Mouse (Mus musculus) G1E-ER4 (cell line): ENCODE results near the gene Luc7l2. TPM values are rescaled to one million over a fixed set of nuclear protein-coding genes. Genes with fewer than 3 reads are reported as not detected.

Source experiments
- GATA1 ChIP-seq: IDR thresholded peaks from one replicate; pipeline ENCODE4 v1.8.0; 2012; ENCODE audit warnings: low read length, inconsistent platforms
- polyA plus RNA-seq: library from polyadenylated mRNA; stranded (reverse); fragments of >175 nt; gene quantifications from 2 replicates; pipeline ENCODE4 v1.2.3, GENCODE M21; 2012

Gene Luc7l2
- polyA plus RNA-seq, 1 experiment: 109 TPM

- TF ChIP-seq GATA1: no peak
Observed at GRCm38 (mm10) chr6:38635941-38636851, 85.1 kb downstream of the Luc7l2 start.

GRCm38 (mm10) chr6:38636852-38637618 is 85.9 kb downstream of the Luc7l2 start, which contains the start of gene Klrg2:
TSS of gene Klrg2 (minus strand) at chr6:38637242.
- TF ChIP-seq GATA1: no peak

GRCm38 (mm10) chr6:38640401-38640800 is 89.3 kb downstream of the Luc7l2 start:
- no peak for TF ChIP-seq GATA1

- TF ChIP-seq GATA1: no peak
Observed at GRCm38 (mm10) chr6:38641228-38641627, 90.1 kb downstream of the Luc7l2 start.

GRCm38 (mm10) chr6:38641645-38642044 is 90.5 kb downstream of the Luc7l2 start:
- TF ChIP-seq GATA1: no peak

- TF ChIP-seq GATA1: no peak
Observed at GRCm38 (mm10) chr6:38642593-38642992, 91.5 kb downstream of the Luc7l2 start.

GRCm38 (mm10) chr6:38643039-38643438 is 91.9 kb downstream of the Luc7l2 start:
- TF ChIP-seq GATA1: no peak

- TF ChIP-seq GATA1: no peak
Observed at GRCm38 (mm10) chr6:38649545-38649944, 98.4 kb downstream of the Luc7l2 start.

GRCm38 (mm10) chr6:38650263-38650937 is 99.3 kb downstream of the Luc7l2 start:
- no peak for TF ChIP-seq GATA1

Other genes with a start within 250 kb of the Luc7l2 start
- gene Zc3hav1, start 196.7 kb upstream of the Luc7l2 start, polyA plus RNA-seq: 40.9 and 47.7 TPM in 2 replicates
- 0.06 and 0.51 TPM in 2 replicates for gene Ttc26, start 169.9 kb upstream of the Luc7l2 start, polyA plus RNA-seq
- 4.0 and 5.6 TPM in 2 replicates for gene Ubn2, start 117.4 kb upstream of the Luc7l2 start, polyA plus RNA-seq
- gene Fmc1, start 17.8 kb upstream of the Luc7l2 start, polyA plus RNA-seq: 170 and 262 TPM in 2 replicates
- not detected in 2 replicates for gene Klrg2, start 85.9 kb downstream of the Luc7l2 start, polyA plus RNA-seq
- 0.24 and 0.27 TPM in 2 replicates for gene Clec2l, start 111.7 kb downstream of the Luc7l2 start, polyA plus RNA-seq